Mouse (Mus musculus): ENCODE measurements at regions not wholly inside any gene's neighbourhood (a gene's known extent, or its start where the extent isn't known, plus 50 kb on each side); places are given as distances from the start of the nearest gene placed in this dataset.
A peak's percentile ranks its signal among the peaks of the same experiment; 100 is the strongest.

DNA sequence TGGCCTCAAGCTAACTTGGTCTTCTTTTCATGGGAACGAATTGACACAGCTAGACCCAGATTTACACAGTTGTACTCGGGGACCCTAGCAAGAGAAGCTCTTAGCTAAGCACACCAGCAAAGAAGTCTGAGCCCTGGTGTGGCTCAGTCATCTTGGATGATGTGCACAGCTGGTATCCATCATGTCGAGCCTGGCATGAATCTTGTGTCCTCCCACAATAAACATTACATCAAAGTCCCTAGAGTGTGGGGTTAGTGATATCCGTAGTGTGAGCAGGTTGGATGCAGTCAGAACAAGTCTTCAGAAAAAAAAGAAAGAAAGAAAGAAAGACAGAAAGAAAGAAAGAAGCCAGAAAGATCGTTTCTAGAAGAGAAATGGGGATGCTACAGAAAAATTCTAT, 52.1 kb upstream of the Hmcn1 start:
- DNase-seq (ENCODE audit: low read depth, low spot score): no peak

DNA sequence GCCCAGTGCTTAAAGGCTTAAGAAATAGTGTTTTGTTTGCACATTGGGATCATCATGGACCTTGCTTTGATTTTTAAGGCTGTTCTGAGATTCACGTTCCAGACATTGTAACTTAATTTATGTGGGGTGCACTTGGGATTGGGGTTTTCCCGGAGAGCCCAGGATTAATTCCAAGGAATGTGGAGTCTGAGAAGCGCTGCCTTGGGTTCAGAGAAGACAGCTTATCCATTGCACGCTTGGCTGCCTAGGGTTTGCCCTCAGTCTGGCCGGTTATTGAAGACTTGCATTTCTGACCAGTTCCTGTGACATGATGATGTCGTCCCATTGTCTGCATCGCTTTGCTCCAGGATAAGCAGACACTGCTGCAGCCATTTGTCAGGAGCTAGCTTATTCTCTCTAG, 53.4 kb upstream of the Hmcn1 start:
- no peak for DNase-seq (ENCODE audit: low read depth, low spot score)

DNA sequence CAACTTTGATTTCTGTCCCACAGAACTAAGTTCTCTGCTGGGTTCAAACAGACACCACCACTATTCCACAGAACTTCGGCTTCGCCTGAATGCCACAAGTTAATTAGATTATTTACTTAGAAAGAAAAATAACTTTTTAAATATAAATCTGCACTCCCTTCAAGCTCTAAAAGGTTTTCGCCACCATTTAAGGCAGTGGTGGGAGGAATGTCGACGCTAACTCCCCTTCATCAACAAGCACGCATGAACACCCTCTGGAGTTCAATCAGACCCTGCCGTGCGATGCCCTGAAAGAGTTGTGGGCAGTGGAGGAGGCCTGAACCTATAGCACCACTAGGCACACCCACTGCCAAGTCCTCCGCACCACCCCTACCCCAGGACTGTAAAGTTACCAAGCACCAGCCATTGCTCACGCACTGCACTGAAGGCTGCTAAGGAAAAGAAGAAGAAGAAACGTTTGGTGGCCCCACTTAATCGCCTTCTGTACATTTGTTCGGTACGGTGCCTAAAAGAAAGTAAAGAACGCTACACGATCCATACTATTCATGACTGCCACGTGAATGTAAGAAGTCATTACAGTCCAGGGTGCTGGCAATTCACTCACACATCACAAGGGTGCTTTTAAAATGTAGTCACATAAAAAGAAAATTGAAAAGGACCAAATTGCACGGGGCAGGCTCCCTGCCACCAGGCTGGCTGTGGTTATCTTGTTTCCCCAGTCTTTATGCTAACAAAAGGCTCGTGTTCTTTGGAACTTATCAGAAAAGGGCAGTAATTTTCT, 56.7 kb upstream of the Hmcn1 start:
- DNase-seq (ENCODE audit: low read depth, low spot score): no peak

DNA sequence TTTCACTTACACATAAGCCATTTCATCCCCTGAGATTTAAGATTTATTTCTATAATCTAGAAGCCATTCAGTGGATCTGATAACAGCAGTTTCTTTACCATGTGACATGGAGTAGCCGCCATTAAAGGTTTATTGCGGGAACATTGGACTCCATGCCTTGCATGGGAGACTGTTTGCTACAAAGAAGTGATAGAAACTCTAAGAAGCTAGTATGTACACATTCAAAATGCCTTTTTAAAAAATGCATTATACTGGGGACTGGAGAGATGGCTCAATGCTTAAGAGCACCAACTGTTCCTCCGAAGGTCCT, 57.2 kb upstream of the Hmcn1 start:
- no peak for DNase-seq (ENCODE audit: low read depth, low spot score)

DNA sequence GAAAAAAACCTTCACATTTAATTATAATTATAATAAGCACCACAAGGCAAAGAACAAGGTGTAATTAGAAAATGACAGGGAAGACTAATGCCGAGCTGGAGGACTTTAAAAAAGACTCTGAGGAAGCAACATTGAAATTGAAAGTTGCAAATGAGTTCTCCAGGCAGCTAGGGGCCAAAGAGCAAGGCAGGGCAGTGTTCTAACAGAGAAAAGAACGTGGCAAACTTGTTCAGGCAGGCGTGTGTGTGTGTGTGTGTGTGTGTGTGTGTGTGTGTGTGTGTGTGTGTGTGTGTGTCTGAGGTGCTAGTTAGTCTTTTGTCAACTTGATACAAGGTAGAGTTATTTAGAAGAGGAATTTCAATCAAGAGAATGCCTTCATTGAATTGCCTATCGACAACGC, 60.0 kb upstream of the Hmcn1 start:
- DNase-seq (ENCODE audit: low read depth, low spot score): no peak

DNA sequence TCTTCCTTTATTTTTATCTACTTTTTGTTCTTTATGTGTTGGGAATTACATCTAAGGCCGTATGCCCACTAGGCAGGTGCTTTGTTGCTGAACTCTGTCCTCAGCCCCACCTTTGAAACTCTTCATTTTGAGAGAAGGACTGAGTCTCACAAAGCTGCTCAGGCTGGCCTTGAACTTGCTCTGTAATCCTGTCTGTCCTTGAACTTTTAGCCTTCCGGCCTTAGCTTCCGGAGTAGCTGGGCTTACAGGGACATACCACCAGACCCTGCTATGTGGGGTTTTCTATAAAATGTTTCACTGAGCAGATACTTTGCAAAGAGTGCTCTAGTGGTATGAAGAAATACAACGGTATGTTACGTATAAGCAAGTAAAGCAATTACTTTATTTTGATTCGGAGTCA, 62.2 kb upstream of the Hmcn1 start:
- no peak for DNase-seq (ENCODE audit: low read depth, low spot score)

DNA sequence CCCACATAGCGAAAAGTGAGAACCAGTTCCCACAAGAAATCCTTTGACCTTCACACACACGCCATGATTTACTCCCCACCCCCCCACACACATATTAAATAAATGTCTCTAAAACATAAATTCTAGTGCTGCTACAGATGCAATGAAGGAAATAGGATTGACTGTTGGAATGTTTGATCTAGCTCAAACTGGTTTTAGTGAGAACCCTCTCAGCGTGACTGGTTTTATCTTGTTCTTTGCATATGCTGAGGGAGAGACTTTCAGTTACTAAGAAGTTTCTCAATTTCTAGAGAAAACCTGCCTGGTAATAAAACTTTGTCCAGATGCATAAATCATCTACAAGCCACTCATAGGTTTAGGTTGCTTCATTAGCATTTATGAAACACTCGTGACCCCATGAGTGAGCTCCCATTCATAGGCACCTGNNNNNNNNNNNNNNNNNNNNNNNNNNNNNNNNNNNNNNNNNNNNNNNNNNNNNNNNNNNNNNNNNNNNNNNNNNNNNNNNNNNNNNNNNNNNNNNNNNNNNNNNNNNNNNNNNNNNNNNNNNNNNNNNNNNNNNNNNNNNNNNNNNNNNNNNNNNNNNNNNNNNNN, 66.4 kb upstream of the Hmcn1 start:
- no peak for DNase-seq (ENCODE audit: low read depth, low spot score)

DNA sequence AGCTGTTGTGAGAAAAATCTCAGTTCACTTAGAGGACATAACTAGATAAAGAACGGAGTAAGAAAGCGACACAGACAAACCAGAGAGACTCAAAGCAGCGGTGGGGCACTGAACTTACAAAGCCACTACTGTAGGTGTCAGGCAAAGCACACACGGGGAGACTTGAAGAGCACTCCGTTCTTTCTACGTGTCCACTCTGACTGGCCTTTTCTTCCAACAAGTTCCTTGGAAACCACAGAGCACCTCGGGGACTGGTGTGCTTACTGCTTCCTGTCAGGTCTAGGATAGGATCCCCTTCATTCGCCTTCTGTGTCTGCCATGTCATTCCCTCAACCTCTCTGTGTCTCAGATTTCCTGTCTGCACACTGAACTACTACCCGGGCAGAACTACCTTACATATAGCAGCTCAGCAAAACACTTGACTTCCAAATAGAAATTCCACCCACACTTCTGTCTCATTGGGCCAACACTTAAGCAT, 71.9 kb upstream of the Hmcn1 start:
- no peak for DNase-seq (ENCODE audit: low read depth, low spot score)

DNA sequence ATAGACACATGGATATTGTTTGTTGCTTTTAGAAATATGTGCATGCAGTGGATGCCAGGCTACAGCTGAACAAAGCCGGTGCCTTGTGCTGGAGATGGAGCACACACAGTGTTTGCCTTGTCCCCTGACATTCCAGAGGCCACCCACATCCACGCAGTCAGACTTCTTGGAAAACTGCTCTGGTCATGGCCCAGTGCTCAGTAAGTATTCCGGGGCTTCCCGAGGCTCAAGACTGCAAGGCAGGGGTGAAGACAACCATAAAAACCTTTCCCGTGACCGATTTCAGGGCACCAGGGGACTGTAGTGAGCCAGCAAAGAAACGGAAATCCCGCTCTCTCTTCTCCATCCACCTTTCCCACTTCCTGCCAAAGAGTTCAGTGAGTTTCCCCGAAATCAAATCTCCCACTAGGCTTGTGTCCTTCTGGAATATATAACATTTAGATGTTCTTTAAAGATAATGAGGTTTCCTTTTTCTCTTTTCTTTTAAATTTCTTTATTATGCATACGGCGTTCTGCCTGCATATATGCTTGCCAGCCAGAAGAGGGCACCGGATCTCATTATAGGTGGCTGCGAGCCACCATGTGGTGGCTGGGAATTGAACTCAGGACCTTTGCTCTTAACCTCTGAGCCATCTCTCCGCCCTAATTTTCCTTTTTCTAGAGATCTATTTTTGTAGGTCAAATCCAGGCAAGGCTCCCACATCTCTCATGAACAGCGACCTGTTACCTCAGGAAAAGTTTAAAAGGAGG, 73.3 kb upstream of the Hmcn1 start:
- DNase-seq (ENCODE audit: low read depth, low spot score): no peak

DNA sequence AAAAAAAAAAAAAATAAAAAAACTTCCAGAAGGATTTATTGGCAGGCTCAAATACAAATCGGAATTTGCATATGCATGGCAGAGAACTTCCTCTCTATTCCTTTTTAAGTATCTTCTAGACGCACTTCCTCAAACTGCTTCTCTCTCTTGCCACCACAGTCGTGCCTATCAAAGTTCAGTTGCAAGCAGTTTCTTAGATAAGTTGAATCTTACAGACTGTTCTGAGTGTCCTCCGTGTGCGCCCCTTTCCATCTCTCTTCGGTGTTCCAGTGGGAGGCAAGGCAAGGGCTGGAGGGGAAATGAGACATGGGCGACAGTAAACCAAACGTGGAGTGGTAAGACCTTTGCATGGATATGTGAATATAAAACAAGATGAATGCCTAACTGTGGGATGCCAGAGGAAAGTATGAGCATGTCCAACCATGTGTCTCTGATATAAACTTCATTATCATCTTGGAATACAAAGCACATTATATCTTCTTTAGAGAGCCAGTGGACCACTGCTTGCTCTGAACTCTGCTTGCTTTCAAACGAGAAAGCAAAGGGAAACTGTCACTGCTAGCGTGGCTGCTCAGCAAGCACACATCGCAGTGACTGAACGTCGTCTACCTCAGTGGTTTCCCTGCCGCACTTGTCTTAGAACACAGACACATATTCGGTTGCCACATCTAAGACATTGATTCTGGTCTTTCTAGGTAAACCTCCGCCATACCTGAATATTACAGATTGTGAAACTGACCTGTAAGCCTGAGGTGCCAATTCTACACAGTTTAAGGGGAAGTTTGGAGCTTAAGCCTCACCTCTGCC, 81.5 kb upstream of the Hmcn1 start:
- no peak for DNase-seq (ENCODE audit: low read depth, low spot score)

DNA sequence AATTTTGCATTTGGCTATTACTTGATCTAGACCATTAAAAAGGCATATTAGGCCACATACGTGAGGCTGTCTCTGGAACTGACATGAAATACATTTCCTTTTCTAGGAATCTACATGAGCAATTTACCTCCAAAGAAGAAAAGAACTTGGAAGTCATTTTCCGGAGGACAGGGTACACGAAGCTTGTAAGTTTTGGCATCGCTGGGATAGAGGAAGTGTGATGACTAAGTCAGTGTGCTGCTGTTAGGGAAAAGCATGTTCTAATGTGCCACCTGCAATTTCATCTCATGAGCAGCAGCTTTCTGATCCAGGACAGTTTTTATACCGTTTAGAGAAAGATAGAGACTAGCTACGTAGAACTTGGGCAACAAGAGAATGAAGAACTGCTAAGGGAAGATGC, 82.3 kb upstream of the Hmcn1 start:
- no peak for DNase-seq (ENCODE audit: low read depth, low spot score)

DNA sequence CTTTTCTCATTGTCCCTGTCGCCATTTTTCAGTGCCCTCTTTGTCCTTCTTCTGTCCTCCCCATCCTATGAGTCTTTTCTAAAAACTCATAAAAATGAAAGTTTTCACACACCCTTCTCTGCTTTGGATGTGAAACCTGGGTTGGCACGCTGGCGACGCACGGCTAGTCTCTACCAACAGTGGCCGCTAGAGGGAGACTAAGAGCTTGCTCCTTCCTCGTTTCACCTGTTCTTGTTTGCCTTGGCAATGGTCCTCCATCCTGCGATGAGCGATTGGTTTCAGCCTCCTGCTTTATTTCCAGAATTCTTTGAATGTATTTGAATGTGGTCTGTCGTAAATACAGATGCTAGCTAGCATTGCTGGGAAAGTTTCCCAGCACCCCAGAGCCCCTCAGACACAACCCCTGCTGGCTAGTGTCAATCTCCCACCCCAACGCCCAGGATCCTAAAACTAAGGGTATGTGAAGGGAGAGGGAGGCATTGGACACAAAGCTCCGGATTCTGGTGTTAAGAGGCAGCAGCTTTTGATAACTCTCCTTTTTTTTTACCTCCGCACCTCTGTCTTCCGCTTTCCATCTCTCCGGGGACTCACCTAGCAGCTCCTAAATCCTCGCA, 85.8 kb upstream of the Hmcn1 start:
- DNase-seq (ENCODE audit: low read depth, low spot score): peak; percentile 78

DNA sequence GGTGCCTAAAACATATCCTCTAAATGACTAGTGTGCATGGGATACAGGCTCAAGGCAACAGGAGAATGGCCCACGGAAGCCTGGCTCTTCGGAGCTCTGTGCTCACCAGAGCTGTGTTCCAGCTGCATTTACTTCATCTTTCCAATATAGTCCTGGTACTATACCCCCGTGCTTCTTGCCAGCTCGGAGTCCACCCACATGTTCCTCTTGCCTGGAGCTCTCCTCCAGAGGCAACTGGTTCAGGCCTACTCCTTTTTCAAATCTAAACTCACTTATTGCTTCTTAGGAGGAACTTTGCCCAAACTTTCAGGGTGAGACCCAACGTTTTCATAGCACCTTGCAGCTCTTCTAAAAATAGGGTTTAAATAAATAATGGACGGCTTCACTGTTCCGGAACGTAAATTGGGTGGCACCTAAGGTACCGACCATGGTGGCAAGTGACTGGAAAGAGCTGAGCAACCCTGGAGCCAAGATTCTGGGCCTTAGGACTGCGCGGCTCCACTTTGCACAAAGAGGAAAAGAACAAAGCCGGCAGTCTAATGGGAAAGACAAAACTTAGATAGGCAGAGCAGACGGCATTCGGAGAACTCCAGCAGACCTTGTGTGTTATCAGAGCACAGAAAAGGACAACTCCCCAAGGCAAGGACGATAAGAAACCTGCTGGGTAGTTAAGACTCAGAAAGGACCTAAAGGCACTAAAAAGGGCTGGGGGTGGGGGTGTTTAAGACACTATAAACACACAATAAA, 86.6 kb upstream of the Hmcn1 start:
- DNase-seq (ENCODE audit: low read depth, low spot score): no peak

DNA sequence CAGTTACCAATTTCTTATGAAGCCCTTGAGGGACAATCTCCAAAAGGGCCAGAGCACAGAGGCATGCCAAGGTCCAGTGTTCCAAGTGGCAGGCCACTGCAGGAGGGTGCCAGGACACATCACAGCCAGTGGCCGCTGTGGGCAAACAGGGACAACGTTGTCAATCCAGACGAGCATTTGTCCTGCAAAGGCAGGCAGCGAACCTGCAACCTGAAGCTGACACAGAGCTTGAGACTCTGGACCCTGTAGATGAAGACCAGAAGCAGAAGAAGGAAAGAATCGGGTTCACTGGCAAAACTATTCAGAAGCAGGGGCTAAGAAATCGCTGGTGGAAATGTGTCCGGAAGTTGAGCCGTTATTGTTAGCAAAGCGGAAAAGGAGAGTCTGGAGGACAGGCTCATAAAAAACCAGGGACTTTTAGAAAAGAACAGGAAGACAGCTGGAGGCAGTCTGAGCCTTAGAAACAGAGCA, 87.3 kb upstream of the Hmcn1 start:
- DNase-seq (ENCODE audit: low read depth, low spot score): no peak

DNA sequence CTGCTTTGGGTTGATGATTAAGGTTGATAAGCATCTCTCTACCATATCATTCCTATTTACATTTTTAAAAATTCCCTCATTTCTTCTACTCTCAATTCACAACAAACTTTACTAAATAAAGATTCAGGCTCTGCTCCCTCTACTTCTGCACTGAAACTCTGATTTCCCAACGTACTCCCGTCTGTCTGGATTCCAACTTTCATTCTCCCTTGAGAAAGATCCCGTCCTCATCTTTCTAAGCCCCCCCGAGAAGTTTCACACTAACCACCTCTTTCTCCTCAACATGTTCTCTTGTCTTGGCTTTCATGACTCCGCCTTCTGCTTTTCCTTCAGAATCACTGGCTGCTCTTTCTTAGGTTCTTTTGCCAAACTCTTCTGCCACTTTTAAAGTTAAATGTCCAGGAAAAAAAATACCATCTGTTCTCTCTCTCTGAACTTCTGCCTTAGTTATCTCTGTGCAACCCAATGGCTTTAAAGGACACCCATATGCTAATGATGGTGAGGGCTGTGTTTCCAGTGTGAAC, 89.3 kb upstream of the Hmcn1 start:
- DNase-seq (ENCODE audit: low read depth, low spot score): no peak

DNA sequence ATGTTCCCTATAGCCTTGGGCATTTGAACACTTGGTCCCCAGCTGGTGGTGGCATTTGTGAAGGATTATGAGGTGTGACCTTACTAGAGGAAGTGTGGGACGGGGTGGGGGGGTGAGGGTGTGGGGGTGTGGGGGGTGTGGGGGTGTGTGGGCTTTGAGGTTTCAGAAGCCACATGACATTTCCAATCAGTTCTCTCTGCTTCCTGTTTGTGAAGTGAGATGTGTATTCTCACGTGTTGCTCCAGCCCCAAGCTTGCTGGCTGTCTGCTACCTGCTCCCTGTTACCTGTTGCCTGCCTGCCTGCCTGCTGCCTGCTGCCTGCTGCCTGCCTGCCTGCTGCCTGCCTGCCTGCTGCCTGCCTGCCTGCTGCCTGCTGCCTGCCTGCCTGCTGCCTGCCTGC, 90.6 kb upstream of the Hmcn1 start:
- DNase-seq (ENCODE audit: low read depth, low spot score): no peak

DNA sequence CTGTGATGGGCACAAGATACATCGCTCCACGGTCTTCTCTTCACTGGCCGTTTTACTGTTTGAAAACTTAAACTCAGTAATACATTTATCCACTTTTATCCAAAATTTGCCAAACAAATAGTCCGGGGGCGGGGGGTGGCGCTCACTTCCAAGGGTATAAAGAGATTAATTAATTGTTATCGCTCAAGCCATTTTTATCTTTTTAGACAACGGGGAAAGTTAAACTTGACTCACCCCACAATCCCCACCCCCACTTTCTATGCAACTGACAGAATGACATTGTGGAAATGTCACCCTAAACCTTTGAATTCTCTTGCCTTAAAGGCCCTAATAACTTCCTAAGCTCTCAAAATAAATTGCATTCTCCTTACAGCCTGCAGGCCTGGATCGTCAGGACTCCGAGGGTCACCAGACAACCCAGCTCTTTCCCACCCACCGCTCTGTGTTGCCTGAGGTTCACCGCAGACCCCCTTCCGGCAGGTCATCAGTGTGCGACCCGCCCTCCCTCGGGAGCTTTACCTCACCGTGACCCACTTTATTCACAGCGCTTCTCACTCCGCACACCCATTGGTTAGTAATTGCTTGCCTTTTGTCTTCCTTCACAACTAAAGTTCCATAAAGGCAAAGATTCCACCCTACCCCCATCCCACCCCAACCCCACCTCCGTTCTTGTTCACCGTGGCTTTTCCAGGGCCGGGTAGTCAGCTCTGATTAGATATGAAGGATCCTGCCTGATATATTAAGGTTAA, 93.0 kb upstream of the Hmcn1 start:
- DNase-seq (ENCODE audit: low read depth, low spot score): no peak

DNA sequence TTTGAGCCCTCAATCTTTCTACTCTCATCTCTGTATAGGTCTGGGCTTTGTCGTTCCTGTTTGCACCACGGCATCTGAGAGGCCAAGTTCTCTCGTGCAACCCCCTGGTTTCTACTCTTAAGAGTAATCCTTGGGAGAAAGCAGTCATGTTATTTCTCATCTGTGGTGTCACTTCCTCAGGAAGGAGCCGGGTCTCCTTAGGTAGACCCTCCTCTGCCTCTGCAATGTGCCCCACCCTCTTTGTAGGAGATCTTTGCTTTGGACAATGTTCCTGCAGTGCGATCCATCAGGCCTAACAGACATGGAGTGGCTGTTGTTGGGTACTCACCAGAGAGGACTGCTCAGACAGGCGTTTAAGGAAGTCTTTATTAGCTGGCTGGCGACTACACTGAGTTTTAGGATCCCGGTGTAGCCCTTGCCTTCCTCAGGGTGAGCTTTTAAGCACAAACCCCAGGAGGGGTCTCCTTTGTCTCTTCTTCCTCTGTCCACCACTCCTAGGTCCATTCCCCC, 94.0 kb upstream of the Hmcn1 start:
- no peak for DNase-seq (ENCODE audit: low read depth, low spot score)

DNA sequence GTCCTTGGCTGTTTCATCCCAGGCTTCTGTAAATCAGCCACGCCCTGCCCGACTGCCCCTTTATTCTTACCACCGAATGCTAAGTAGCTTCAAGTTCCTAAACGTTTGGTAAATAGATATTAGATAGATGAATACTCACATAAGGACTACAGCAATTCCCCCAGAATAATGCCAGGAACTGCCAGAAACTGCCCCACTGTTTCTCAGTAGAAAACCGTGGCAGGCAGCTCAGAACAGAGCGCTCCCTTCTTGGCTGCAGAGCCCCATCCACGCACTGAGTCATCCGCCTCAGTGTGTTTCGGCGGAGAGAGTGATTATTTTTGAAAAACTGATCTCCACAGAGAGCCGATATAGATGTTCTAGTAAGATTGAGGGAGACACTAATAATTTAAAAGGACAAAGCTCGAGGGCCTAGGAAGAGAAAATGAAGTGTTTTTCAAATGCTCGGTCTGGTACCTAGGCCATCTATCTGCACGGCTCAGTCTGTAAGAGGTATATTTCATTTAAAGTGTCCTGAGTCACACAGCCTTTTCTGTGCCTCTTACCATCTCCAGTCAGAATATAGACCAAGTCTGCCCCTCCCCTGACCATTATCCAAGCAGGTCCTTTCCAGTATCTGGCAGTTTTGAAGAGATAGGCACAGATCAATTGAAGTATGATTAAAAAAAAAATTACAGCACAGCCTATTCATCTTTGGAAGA, 94.4 kb upstream of the Gm47985 start:
- DNase-seq (ENCODE audit: low read depth, low spot score): no peak
